Mouse (Mus musculus) intestine, embryonic 15.5 days (tissue): ENCODE data around the gene Prmt7. TPM values are rescaled to one million over a fixed set of nuclear protein-coding genes. Genes with fewer than 3 reads are reported as not detected.

ENCODE experiments used
- ATAC-seq: fragments of 200-750 bp; cut with Nextera tagmentation; 2 replicates; pipeline ENCODE4 v1.8.0; 2017; ENCODE audit warnings: moderate TSS enrichment, moderate library complexity
- H3K27ac ChIP-seq: fragments of 300-500 bp; sonication (generic); 2 replicates; pipeline ENCODE4 v1.5.1; 2015; ENCODE audit warnings: mild to moderate bottlenecking, inconsistent platforms
- H3K27me3 ChIP-seq: fragments of 300-500 bp; sonication (generic); replicated peaks from 2 replicates; pipeline ENCODE4 v1.6.1; 2015; ENCODE audit warnings: inconsistent platforms
- H3K36me3 ChIP-seq: fragments of 300-500 bp; sonication (generic); 2 replicates; pipeline ENCODE4 v1.6.1; 2015; ENCODE audit warnings: inconsistent platforms
- H3K4me1 ChIP-seq: fragments of 300-500 bp; sonication (generic); replicated peaks from 2 replicates; pipeline ENCODE4 v1.6.1; 2015; ENCODE audit warnings: inconsistent platforms
- H3K4me2 ChIP-seq: fragments of 300-500 bp; sonication (generic); replicated peaks from 2 replicates; pipeline ENCODE4 v1.6.1; 2015; ENCODE audit warnings: mild to moderate bottlenecking, inconsistent platforms
- H3K4me3 ChIP-seq: fragments of 300-500 bp; sonication (generic); replicated peaks from 2 replicates; pipeline ENCODE4 v1.5.1; 2015; ENCODE audit warnings: inconsistent platforms
- H3K9ac ChIP-seq: fragments of 300-500 bp; sonication (generic); 2 replicates; pipeline ENCODE4 v1.6.1; 2015; ENCODE audit warnings: inconsistent platforms
- H3K9me3 ChIP-seq: fragments of 300-500 bp; sonication (generic); 2 replicates; pipeline ENCODE4 v1.6.1; 2016; ENCODE audit warnings: inconsistent platforms
- WGBS: fragments of 180-500 bp; shearing (Covaris S2); methylation state at CpG from one replicate; pipeline ENCODE4 v1.1.7; 2015; 5-methylcytosine and 5-hydroxymethylcytosine counted together
- polyA plus RNA-seq: library from polyadenylated mRNA; unstranded; fragments of >200 nt; fragmentation: Nextera tagmentation; extraction: Ambion mirVana; gene quantifications from 2 replicates; pipeline ENCODE4 v1.2.1, GENCODE M21; 2015

Gene Prmt7
- polyA plus RNA-seq, 1 experiment from 2014 or later, result 47.3 TPM

DNA sequence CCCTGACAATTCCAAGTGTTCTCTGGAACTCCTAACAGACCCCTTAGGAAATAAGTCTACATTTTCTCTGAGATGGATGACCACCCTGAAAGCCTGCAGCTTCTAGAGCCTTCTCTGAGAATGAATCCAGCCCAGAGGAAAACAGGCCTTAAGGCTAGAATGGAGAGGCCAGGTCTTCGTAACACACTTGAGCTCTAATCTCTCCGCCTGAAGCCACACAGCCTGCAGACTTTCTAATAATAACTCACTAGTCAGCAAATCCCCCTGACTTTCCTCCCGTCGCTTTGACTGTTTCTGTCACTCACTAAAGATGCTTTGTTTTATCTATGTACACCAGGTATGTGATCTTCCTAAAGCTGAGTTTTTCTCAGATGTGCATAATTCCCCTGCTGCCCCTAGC is 60.6 kb downstream of the Prmt7 start:
- H3K4me1 ChIP-seq, result peaks cover 27% of the 10 kb centered on the region
- H3K36me3 ChIP-seq, result no peaks in the 10 kb centered on the region
- no peaks in the 10 kb centered on the region for H3K9me3 ChIP-seq
- WGBS, result 52% methylated on average over 4 of the region's 4 CpGs
- no peak for ATAC-seq
- H3K9ac ChIP-seq, result no peak overlapping the region
- H3K4me3 ChIP-seq, result no peak overlapping the region
- H3K27ac ChIP-seq, result no peak overlapping the region
- no peak overlapping the region for H3K4me2 ChIP-seq
- no peaks in the 10 kb centered on the region for H3K27me3 ChIP-seq

DNA sequence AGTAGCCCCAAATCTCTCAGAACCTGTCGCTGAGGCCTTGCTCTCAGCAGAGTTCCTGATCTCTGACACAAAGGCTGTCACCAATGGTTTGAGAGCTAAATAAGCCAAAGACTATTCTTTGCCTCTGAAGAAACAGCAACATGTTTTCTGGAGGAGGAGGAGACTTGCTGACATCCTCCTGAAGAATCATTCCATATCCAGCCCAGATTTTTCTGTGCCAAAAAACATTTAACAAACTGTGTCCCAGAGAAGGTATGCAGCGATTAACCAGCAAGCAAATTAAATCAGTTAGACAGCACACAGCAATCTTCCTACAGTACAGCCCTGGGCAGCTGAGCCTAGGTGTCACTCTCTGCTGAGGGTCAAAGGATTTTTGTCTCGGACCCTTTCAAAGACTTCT is 62.7 kb downstream of the Prmt7 start:
- no peaks in the 10 kb centered on the region for H3K27me3 ChIP-seq
- H3K4me2 ChIP-seq, result no peak overlapping the region
- no peak overlapping the region for H3K4me3 ChIP-seq
- H3K9ac ChIP-seq, result no peak overlapping the region
- no peaks in the 10 kb centered on the region for H3K36me3 ChIP-seq
- ATAC-seq, result no peak
- WGBS, result 81% methylated on average over 3 of the region's 3 CpGs
- H3K27ac ChIP-seq, result no peak overlapping the region
- H3K4me1 ChIP-seq, result peaks cover 35% of the 10 kb centered on the region
- H3K9me3 ChIP-seq, result no peaks in the 10 kb centered on the region

GRCm38 (mm10) chr8:106276709-106277317 is 66.1 kb downstream of the Prmt7 start:
- Histone ChIP-seq H3K36me3 (no peaks in the 10 kb centered on the region), H3K4me3 (no peak overlapping the region), H3K4me1 (peaks cover 31% of the 10 kb centered on the region; the same call in 1 of the 2 replicates), H3K4me2 (no peak overlapping the region), H3K9ac (no peak overlapping the region), H3K9me3 (no peaks in the 10 kb centered on the region), H3K27me3 (no peaks in the 10 kb centered on the region), H3K27ac (no peak overlapping the region)
- 84% methylated on average over 5 of the region's 5 CpGs for WGBS
- no peak for ATAC-seq

GRCm38 (mm10) chr8:106278367-106279042 is 67.8 kb downstream of the Prmt7 start:
- Histone ChIP-seq H3K4me3 (no peak overlapping the region), H3K9ac (no peak overlapping the region), H3K9me3 (no peaks in the 10 kb centered on the region), H3K4me1 (peaks cover 29% of the 10 kb centered on the region; the same call in 1 of the 2 replicates), H3K27ac (peak overlapping the region; percentile 59), H3K27me3 (no peaks in the 10 kb centered on the region), H3K36me3 (no peaks in the 10 kb centered on the region), H3K4me2 (peak overlapping the region; percentile 43)
- WGBS, result 74% methylated on average over 11 of the region's 11 CpGs
- peak; percentile 45; the same call in 1 of the 2 replicates for ATAC-seq

DNA sequence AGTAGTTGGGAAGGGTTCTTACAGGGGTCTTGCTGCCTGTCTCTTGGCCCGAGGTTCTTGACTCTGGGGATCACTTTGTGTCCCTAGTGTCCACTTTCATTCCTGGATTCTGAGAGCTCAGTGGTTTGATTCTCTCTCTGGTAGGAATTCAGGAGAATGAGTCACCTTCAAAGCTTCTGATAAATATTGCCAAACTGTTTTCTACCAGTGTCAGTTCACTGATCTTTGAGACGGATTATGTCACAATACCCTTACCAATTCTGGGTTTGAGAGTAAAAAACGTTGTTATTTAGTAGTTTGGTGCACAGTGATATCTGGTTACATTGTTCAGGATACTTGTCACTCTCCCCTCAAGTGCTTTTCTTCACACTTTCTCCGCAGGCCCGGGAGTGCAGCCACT is 69.4 kb downstream of the Prmt7 start:
- H3K27me3 ChIP-seq, result no peaks in the 10 kb centered on the region
- H3K9ac ChIP-seq, result no peak overlapping the region
- no peak for ATAC-seq
- peak overlapping the region; percentile 18 for H3K27ac ChIP-seq
- H3K9me3 ChIP-seq, result no peaks in the 10 kb centered on the region
- H3K4me3 ChIP-seq, result peak overlapping the region; percentile 19; the same call in 1 of the 2 replicates
- peaks cover 29% of the 10 kb centered on the region; the same call in 1 of the 2 replicates for H3K4me1 ChIP-seq
- 39% methylated on average over 5 of the region's 5 CpGs for WGBS
- no peaks in the 10 kb centered on the region for H3K36me3 ChIP-seq
- peak overlapping the region; percentile 43 for H3K4me2 ChIP-seq

GRCm38 (mm10) chr8:106280844-106281243 is 70.1 kb downstream of the Prmt7 start:
- no peaks in the 10 kb centered on the region for H3K36me3 ChIP-seq
- no peak overlapping the region for H3K27ac ChIP-seq
- H3K27me3 ChIP-seq, result no peaks in the 10 kb centered on the region
- peak overlapping the region; percentile 43 for H3K4me2 ChIP-seq
- peak overlapping the region; percentile 19 for H3K4me3 ChIP-seq
- H3K9ac ChIP-seq, result no peak overlapping the region
- peaks cover 29% of the 10 kb centered on the region; the same call in 1 of the 2 replicates for H3K4me1 ChIP-seq
- WGBS, result 35% methylated on average over 4 of the region's 4 CpGs
- no peaks in the 10 kb centered on the region for H3K9me3 ChIP-seq
- ATAC-seq, result peak; percentile 78

DNA sequence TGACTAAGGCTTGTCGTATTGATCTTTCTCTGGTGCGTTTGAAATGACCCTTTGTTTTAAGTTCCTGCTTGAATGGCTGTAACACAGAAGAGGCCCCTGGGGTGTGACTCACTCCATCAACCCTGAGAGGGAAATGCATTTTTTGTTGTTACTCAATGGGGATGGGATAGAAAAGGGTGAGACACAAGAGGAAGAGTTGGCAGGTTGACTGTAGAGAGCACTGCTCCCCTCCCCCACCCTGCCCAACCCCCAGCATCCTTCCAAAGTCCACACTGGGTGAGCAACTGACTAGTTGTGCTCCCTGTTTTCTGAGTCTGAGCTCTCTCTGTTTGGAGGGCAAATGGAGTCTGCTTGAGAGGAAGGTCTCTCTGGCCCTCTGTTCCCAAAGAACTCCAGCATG is 76.7 kb downstream of the Prmt7 start:
- Histone ChIP-seq H3K36me3 (no peaks in the 10 kb centered on the region), H3K27ac (peak overlapping the region; percentile 77), H3K9ac (no peak overlapping the region), H3K9me3 (no peaks in the 10 kb centered on the region), H3K4me2 (0 out of 2 replicates have a peak overlapping the region, but pooled peaks have one; percentile 1), H3K4me3 (no peak overlapping the region), H3K27me3 (no peaks in the 10 kb centered on the region), H3K4me1 (peaks cover 8% of the 10 kb centered on the region; the same call in 1 of the 2 replicates)
- ATAC-seq, result peak; percentile 85
- WGBS, result 11% methylated on average over 2 of the region's 2 CpGs

GRCm38 (mm10) chr8:106288732-106289131 is 78.0 kb downstream of the Prmt7 start:
- Histone ChIP-seq H3K27me3 (no peaks in the 10 kb centered on the region), H3K9me3 (no peaks in the 10 kb centered on the region), H3K36me3 (no peaks in the 10 kb centered on the region), H3K27ac (no peak overlapping the region), H3K4me1 (peaks cover 8% of the 10 kb centered on the region; the same call in 1 of the 2 replicates), H3K4me2 (no peak overlapping the region), H3K4me3 (no peak overlapping the region), H3K9ac (no peak overlapping the region)
- peak; percentile 55 for ATAC-seq
- 12% methylated on average over 2 of the region's 3 CpGs for WGBS

DNA sequence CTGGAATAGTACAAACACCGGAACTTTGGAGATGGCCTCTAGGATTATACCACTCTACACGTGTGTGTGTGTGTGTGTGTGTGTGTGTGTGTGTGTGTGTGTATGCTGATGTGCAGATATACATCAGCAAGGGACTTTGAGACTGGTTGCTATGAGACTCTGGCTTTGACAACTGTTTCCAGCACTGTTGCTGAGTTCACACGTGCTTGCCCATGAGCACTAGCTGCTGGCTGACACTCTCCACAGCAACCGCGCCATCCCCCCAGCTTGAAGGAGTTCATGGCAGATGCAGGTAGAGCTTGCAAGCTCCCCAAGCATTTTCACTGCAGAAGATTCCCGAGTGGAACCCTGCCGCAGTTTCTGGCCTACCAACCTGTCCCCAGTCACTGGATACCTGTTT is 78.7 kb downstream of the Prmt7 start:
- Histone ChIP-seq H3K27me3 (no peaks in the 10 kb centered on the region), H3K9ac (no peak overlapping the region), H3K36me3 (no peaks in the 10 kb centered on the region), H3K4me1 (peaks cover 8% of the 10 kb centered on the region; the same call in 1 of the 2 replicates), H3K4me2 (no peak overlapping the region), H3K4me3 (no peak overlapping the region), H3K9me3 (no peaks in the 10 kb centered on the region), H3K27ac (no peak overlapping the region)
- 48% methylated on average over 7 of the region's 7 CpGs for WGBS
- 0 out of 2 replicates have a peak, but pooled peaks have one; percentile 1 for ATAC-seq

- Histone ChIP-seq H3K4me3 (no peak overlapping the region), H3K4me1 (0 out of 2 replicates have a peak, but pooled peaks cover 5% of the 10 kb centered on the region), H3K36me3 (no peaks in the 10 kb centered on the region), H3K9me3 (no peaks in the 10 kb centered on the region), H3K9ac (no peak overlapping the region), H3K27ac (no peak overlapping the region), H3K27me3 (no peaks in the 10 kb centered on the region), H3K4me2 (no peak overlapping the region)
- no peak for ATAC-seq
- 77% methylated on average over 20 of the region's 20 CpGs for WGBS
These were observed 82.0 kb downstream of the Prmt7 start for GRCm38 (mm10) chr8:106292484-106293396.

GRCm38 (mm10) chr8:106298261-106298660 is 87.5 kb downstream of the Prmt7 start:
- WGBS, result 43% methylated on average over 5 of the region's 5 CpGs
- H3K27ac ChIP-seq, result no peak overlapping the region
- H3K9me3 ChIP-seq, result no peaks in the 10 kb centered on the region
- no peaks in the 10 kb centered on the region for H3K36me3 ChIP-seq
- H3K4me2 ChIP-seq, result no peak overlapping the region
- H3K27me3 ChIP-seq, result no peaks in the 10 kb centered on the region
- no peak overlapping the region for H3K4me3 ChIP-seq
- H3K4me1 ChIP-seq, result peaks cover 7% of the 10 kb centered on the region
- ATAC-seq, result no peak
- H3K9ac ChIP-seq, result no peak overlapping the region

DNA sequence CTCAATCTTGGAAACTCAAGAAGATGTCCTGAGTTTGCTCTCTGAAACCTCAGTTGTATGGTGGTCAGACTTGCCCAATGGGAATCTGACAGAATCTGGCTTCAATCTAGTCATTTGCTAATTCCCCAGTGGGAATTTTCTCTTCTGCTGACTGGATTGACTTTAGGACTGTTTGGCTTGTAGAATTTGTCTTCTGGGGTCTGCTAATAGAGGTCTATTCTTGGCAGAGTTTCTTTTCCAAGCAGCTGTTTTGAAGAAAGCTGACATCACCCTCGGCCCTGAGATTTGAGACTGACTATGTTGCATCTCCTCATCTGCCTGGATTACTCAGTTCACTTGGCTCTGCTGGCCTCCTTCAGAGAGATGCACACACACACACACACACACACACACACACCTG is 88.1 kb downstream of the Prmt7 start:
- 40% methylated on average over 1 of the region's 1 CpGs for WGBS

More for the DNA sequence above, 88.1 kb downstream of the Prmt7 start:
- ATAC-seq, result no peak
- H3K4me3 ChIP-seq, result no peak overlapping the region
- H3K27me3 ChIP-seq, result no peaks in the 10 kb centered on the region
- H3K9ac ChIP-seq, result no peak overlapping the region
- no peak overlapping the region for H3K27ac ChIP-seq
- H3K4me2 ChIP-seq, result no peak overlapping the region
- H3K9me3 ChIP-seq, result no peaks in the 10 kb centered on the region
- no peaks in the 10 kb centered on the region for H3K36me3 ChIP-seq
- peaks cover 7% of the 10 kb centered on the region for H3K4me1 ChIP-seq
